Mouse (Mus musculus) limb, embryonic 12.5 days (tissue): ENCODE data around the gene Ms4a6b. TPM values are rescaled to one million over a fixed set of nuclear protein-coding genes. Genes with fewer than 3 reads are reported as not detected.
"Not testable (repeated sequence)": the region's sequence is repeated elsewhere in the genome, so short reads cannot be mapped to it uniquely, and the experiment has no call there.

ENCODE experiments used
- ATAC-seq: fragments of 200-750 bp; cut with Nextera tagmentation; 2 replicates; pipeline ENCODE4 v1.8.0; 2017; ENCODE audit warnings: low read depth, moderate TSS enrichment; ENCODE audit not compliant: insufficient number of reproducible peaks, insufficient read depth, low FRiP score, low TSS enrichment
- H3K27ac ChIP-seq: fragments of 300-500 bp; sonication (generic); 2 replicates; pipeline ENCODE4 v1.5.1; 2016; ENCODE audit warnings: mild to moderate bottlenecking, moderate library complexity
- H3K27me3 ChIP-seq: fragments of 300-500 bp; sonication (generic); 2 replicates; pipeline ENCODE4 v1.6.1; 2016; ENCODE audit warnings: mild to moderate bottlenecking, moderate library complexity
- H3K36me3 ChIP-seq: fragments of 300-500 bp; sonication (generic); 2 replicates; pipeline ENCODE4 v1.6.1; 2016; ENCODE audit warnings: mild to moderate bottlenecking, moderate library complexity
- H3K4me1 ChIP-seq: fragments of 300-500 bp; sonication (generic); replicated peaks from 2 replicates; pipeline ENCODE4 v1.6.1; 2016
- H3K4me2 ChIP-seq: fragments of 300-500 bp; sonication (generic); 2 replicates; pipeline ENCODE4 v1.6.1; 2016; ENCODE audit warnings: mild to moderate bottlenecking, moderate library complexity
- H3K4me3 ChIP-seq: fragments of 300-500 bp; sonication (generic); replicated peaks from 2 replicates; pipeline ENCODE4 v1.5.1; 2016; ENCODE audit warnings: mild to moderate bottlenecking
- H3K9ac ChIP-seq: fragments of 300-500 bp; sonication (generic); replicated peaks from 2 replicates; pipeline ENCODE4 v1.6.1; 2016; ENCODE audit warnings: mild to moderate bottlenecking, moderate library complexity
- H3K9me3 ChIP-seq: fragments of 300-500 bp; sonication (generic); 2 replicates; pipeline ENCODE4 v1.6.1; 2016; ENCODE audit warnings: mild to moderate bottlenecking, moderate library complexity
- WGBS: fragments of 180-500 bp; shearing (Covaris S2); methylation state at CpG from one replicate; pipeline ENCODE4 v1.1.7; 2016; 5-methylcytosine and 5-hydroxymethylcytosine counted together
- polyA plus RNA-seq: library from polyadenylated mRNA; unstranded; fragments of >200 nt; fragmentation: Nextera tagmentation; extraction: Ambion mirVana; gene quantifications from 2 replicates; pipeline ENCODE4 v1.2.1, GENCODE M21; 2016

Ms4a6b gene
- 2.3 and 2.9 TPM in 2 replicates for polyA plus RNA-seq

DNA sequence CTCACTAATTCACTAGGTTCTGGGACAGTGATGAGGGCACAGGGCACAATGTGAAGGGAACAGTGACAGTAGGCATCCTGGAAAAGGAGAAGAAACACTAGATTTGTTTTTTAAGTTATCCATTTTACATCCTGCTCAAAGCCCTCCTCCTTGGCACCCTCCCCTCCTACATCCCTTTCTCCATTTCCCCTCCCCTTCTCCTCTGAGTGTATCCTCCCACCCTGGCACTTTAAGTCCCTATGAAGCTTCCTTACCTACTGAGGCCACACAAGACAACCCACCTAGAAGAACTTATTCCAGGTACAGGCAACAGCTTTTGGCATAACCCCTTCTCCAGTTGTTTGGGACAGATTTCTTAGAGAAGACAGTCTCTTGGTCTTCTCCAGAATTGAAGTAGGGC lies at the start of gene Ms4a6b:
Gene Ms4a6b, plus strand, starts transcription at position 267 of the 400 bp plus-strand sequence.
- H3K4me3 ChIP-seq: no peak within 1 kb of the TSS
- no peak for ATAC-seq
- no peaks in the 10 kb centered on the region for H3K4me1 ChIP-seq
- H3K9me3 ChIP-seq: no peaks in the 10 kb centered on the region
- no peaks in the 10 kb centered on the region for H3K27me3 ChIP-seq
- H3K4me2 ChIP-seq: no peak within 1 kb of the TSS
- no peak within 1 kb of the TSS for H3K9ac ChIP-seq
- H3K36me3 ChIP-seq: no peaks in the 10 kb centered on the region
- no peak within 1 kb of the TSS for H3K27ac ChIP-seq

DNA sequence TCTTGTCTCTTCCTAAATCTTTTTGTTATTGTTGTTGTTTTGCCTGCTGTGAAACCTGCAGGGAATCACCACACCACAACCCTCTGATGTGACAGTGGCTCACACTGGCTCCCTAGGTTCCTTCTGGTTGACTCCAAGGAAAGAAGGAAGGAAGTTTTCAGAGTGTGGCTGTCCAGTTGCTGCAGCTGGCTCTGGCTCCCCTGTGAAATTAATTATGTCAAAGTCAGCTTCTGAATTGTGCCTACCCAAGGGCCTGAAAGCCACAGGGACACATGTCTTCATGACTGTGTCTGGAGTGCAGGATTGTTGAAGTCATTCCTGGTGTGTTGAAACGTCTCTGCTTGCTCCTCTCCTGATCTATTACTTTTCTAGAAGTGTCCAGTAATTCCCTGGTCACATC lies 48.0 kb upstream of the Ms4a6b start:
- H3K9me3 ChIP-seq, H3K36me3 ChIP-seq, H3K9ac ChIP-seq, H3K4me3 ChIP-seq, H3K4me2 ChIP-seq, H3K4me1 ChIP-seq, ATAC-seq, H3K27me3 ChIP-seq, H3K27ac ChIP-seq: not testable (repeated sequence)
- WGBS: 60% methylated on average over 1 of the region's 1 CpGs

DNA sequence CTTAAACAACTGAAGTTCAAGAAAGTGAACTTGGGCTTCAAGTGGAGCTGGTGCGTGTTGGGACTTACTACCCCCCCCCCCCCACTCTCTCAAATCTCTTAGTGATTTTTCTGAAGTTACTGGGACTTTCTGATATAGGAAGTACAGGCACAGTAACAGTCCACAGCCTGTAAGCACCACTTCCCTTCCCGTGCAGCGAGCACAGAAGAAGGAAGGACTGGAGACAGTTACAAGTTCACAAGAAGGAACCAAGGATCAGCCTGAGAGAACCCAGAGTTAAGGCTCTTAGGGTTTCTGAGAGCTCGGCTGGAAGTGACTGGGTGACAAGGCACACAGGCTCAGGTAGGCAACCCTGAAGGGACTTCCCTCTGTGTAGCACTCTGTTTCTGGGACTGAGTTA lies 47.1 kb upstream of the Ms4a6b start, which contains the start of gene Ms4a6c:
Gene Ms4a6c, plus strand, starts transcription at position 152 of the 400 bp plus-strand sequence.
- not testable (repeated sequence) for H3K4me3 ChIP-seq, H3K4me2 ChIP-seq, H3K9ac ChIP-seq, H3K9me3 ChIP-seq, H3K36me3 ChIP-seq, H3K27ac ChIP-seq, H3K27me3 ChIP-seq, H3K4me1 ChIP-seq, ATAC-seq
- WGBS: 86% methylated on average over 4 of the region's 4 CpGs

DNA sequence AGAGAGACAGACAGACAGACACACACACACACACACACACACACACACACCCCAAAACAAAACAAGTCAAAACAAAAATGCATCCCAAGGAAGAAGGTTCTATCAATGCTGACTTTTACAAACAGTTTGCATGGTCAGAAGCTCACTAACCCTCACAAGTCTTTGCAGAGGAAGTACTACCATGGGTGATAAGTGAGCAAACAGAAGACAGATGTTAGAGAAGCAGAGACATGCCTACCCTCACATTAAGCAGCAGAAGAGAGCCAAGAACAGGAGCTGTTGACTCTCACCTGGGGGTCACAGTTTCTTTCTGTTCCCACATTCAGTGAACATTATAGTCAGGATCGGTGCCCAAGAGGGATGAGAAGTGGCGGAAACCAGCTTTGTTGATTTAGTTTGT lies 36.6 kb upstream of the Ms4a6b start:
- no peak overlapping the region for H3K4me3 ChIP-seq
- H3K4me1 ChIP-seq: no peaks in the 10 kb centered on the region
- no peaks in the 10 kb centered on the region for H3K27me3 ChIP-seq
- no peaks in the 10 kb centered on the region for H3K36me3 ChIP-seq
- ATAC-seq: no peak
- no peak overlapping the region for H3K9ac ChIP-seq
- H3K9me3 ChIP-seq: no peaks in the 10 kb centered on the region
- no peak overlapping the region for H3K4me2 ChIP-seq
- WGBS: 95% methylated on average over 2 of the region's 2 CpGs
- H3K27ac ChIP-seq: no peak overlapping the region

DNA sequence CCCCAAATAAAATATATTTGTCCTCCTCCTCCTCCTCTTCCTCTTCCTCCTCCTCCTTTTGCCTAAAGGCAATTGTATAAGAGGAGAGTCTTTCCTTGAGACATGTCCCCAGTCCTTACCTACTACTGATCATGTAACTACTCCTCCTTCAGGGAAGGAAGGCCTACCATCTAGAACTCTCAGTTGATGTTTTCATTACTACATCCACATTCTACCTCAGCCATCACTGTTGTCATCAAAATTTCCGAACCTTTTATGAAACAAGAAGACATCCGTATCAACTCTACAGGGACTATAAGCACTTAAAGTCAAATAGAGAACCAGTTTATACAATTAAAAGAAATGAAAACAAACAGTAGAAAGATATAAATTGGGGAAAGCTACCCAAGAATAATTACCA lies 33.6 kb upstream of the Ms4a6b start:
- H3K4me1 ChIP-seq: no peaks in the 10 kb centered on the region
- no peak overlapping the region for H3K9ac ChIP-seq
- no peaks in the 10 kb centered on the region for H3K36me3 ChIP-seq
- no peaks in the 10 kb centered on the region for H3K9me3 ChIP-seq
- no peak overlapping the region for H3K4me3 ChIP-seq
- 83% methylated on average over 2 of the region's 2 CpGs for WGBS
- H3K27ac ChIP-seq: no peak overlapping the region
- ATAC-seq: no peak
- H3K4me2 ChIP-seq: no peak overlapping the region
- no peaks in the 10 kb centered on the region for H3K27me3 ChIP-seq

DNA sequence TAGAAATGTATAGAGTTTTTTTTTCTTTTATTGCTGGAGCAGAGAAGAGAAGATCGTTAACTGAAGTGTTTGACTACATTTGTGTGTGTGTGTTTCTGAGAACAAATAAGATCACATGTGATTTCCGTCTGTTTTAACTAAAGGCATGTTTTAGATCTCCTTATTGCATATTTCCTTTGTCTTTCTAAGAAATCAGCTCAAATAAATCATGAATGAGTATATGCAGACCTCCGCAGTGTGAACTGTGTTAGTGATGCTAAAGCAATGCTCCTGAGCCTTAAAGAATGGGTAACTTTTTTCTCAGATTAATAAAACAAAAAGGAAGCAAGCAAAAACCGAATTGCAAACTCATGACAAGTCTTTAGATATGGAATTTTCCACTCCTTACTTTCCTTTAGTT lies 32.4 kb upstream of the Ms4a6b start:
- 72% methylated on average over 4 of the region's 4 CpGs for WGBS
- ATAC-seq: no peak
- Histone ChIP-seq H3K9ac (no peak overlapping the region), H3K27ac (no peak overlapping the region), H3K4me2 (no peak overlapping the region), H3K4me3 (no peak overlapping the region), H3K36me3 (no peaks in the 10 kb centered on the region), H3K4me1 (no peaks in the 10 kb centered on the region), H3K9me3 (no peaks in the 10 kb centered on the region), H3K27me3 (no peaks in the 10 kb centered on the region)

DNA sequence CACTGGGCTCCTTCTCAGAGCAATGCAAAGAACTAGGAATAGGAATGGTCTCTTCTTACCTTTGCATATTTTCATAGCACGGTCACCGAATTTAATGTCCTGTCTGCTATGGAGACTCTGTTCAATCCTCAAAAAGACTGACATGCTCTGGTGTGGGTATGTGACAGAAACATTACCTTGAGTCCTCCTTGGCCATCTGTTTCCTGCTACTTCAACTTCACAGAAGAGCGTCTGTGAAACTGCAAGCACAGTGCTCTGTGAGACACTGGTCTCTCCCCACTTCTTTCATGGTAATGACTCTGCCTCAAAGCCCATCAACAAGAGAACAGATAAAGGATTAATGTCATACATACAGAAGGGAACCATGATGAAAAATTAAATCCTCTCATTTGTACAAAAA lies 31.9 kb upstream of the Ms4a6b start:
- Histone ChIP-seq H3K27ac (no peak overlapping the region), H3K27me3 (no peaks in the 10 kb centered on the region), H3K4me1 (no peaks in the 10 kb centered on the region), H3K36me3 (no peaks in the 10 kb centered on the region), H3K9me3 (no peaks in the 10 kb centered on the region), H3K9ac (no peak overlapping the region), H3K4me2 (no peak overlapping the region), H3K4me3 (no peak overlapping the region)
- WGBS: 74% methylated on average over 3 of the region's 3 CpGs
- ATAC-seq: no peak

DNA sequence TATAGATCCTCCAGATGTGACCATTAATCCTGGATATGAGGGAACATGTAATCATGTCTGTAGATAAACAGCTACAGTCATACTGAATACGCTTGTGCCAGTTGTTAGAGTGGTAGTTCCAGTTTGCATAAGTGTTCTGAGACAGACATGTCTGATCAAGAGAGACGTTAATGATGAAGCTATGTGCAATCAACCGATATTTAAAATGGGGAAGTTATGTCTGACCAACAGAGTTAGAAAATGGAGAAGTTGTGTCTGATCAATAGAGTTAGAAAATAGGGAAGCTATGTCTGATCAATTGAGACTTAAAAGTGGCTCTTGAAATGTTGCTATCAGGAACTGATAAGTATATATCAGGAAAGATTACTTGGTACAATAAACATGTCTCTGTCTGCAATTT lies 31.0 kb upstream of the Ms4a6b start:
- Histone ChIP-seq H3K27ac (no peak overlapping the region), H3K36me3 (no peaks in the 10 kb centered on the region), H3K9ac (no peak overlapping the region), H3K4me2 (no peak overlapping the region), H3K4me1 (no peaks in the 10 kb centered on the region), H3K4me3 (no peak overlapping the region), H3K27me3 (no peaks in the 10 kb centered on the region), H3K9me3 (no peaks in the 10 kb centered on the region)
- ATAC-seq: no peak
- WGBS: 86% methylated on average over 3 of the region's 3 CpGs

DNA sequence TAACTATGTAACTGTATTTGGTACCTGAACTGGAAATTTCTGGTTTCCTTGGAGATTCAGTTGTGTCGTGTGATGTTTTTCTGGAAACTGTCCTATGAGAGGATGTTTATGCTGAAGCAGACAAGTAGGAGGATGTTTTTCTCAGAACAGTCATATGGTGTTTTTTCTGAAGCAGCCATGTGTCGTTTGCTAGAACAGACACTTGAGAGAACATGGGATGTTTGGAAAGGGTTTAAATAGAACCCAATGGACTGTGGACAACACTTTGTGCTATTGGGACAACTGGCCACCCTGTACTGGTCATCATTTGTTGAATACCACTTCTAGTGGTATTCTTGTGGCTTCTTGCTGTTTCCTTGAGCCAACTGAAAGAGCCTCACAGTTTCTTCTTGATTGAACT lies 30.6 kb upstream of the Ms4a6b start, which contains the start of gene Gm8369:
Gene Gm8369, plus strand, starts transcription at position 193 of the 400 bp plus-strand sequence.
- Histone ChIP-seq H3K27ac (no peak within 1 kb of the TSS), H3K27me3 (no peaks in the 10 kb centered on the region), H3K4me3 (no peak within 1 kb of the TSS), H3K4me1 (no peaks in the 10 kb centered on the region), H3K9me3 (no peaks in the 10 kb centered on the region), H3K4me2 (no peak within 1 kb of the TSS), H3K9ac (no peak within 1 kb of the TSS), H3K36me3 (no peaks in the 10 kb centered on the region)
- ATAC-seq: no peak
- WGBS: 80% methylated on average over 2 of the region's 2 CpGs

DNA sequence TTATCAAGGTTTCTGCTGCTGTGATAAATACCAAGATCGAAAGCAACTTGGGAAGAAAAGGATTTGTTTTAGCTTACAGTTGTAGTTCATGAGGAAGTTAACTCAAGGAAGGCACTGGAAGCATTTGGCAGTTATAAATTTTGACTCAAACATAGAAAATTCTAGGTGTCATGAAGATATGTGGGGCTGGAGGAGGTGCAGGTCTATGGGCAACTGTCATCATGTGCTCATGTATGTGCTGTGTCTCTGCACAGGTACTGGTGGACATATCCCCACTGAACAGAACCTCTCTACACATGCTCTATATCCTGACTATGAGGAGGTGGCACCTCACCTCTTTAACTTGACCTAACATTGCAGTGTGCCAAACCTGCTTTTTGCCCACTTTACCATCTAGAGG lies 29.7 kb upstream of the Ms4a6b start:
- Histone ChIP-seq H3K4me1 (no peaks in the 10 kb centered on the region), H3K4me2 (no peak overlapping the region), H3K9me3 (no peaks in the 10 kb centered on the region), H3K36me3 (no peaks in the 10 kb centered on the region), H3K9ac (no peak overlapping the region), H3K27me3 (no peaks in the 10 kb centered on the region), H3K4me3 (no peak overlapping the region), H3K27ac (no peak overlapping the region)
- no peak for ATAC-seq
- 87% methylated on average over 1 of the region's 1 CpGs for WGBS

DNA sequence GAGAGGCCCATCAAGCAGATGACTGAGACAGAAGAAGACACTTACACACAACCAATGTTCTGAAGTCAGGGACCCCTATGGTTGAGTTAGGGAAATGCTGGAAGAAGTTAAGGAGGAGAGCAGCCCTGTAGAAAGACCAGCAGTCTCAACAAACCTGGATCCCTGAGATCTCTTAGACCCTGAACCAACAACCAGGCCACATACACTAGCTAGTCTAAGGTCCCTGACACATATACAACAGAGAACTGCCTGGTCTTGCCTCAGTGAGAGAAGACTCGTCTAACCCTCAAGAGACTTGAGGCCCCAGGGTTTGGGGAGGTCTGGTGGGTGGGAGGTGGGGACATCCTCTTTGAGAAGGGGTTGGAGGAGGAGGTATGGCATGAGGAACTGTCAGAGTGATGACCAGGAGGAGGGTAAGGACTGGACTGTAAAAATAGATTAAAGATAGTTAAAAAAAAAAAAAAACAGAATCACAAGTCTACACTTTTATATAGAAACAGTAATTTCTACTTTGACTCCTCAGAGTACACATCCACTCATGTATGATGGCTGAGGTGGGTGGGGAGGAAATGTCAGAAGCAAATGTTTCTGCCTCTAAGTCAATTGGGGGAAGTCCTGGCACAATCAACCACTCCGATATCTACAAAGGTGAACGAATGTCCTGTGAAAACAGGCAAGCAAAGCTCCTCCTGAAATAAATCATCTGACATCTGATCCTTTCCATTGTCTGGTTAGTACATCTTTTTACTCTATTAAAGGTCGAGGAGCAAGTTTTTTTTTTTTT lies 24.7 kb upstream of the Ms4a6b start:
- Histone ChIP-seq H3K9ac (no peak overlapping the region), H3K4me3 (no peak overlapping the region), H3K27ac (no peak overlapping the region), H3K9me3 (no peaks in the 10 kb centered on the region), H3K36me3 (no peaks in the 10 kb centered on the region), H3K4me1 (no peaks in the 10 kb centered on the region), H3K4me2 (no peak overlapping the region), H3K27me3 (no peaks in the 10 kb centered on the region)
- 72% methylated on average over 4 of the region's 4 CpGs for WGBS
- ATAC-seq: no peak

DNA sequence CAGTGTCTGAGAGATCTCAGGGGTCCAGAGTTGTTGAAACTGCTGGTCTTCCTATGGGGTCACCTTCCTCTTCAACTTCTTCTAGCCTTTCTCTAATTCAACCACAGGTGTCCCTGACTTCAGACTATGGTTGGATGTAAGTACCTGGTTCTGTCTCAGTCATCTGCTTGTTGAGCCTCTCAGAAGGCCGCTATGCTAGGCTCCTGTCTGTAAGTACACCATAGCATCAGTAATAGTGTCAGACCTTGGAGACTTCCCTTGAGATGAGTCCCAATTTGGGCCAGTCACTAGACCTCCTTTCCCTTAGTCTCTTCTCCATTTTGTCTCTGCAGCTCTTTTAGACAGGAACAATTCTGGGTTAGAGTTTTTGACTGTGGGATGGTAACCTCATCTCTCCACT lies 23.6 kb upstream of the Ms4a6b start:
- Histone ChIP-seq H3K27ac (no peak overlapping the region), H3K9ac (no peak overlapping the region), H3K4me2 (no peak overlapping the region), H3K9me3 (no peaks in the 10 kb centered on the region), H3K36me3 (no peaks in the 10 kb centered on the region), H3K27me3 (no peaks in the 10 kb centered on the region), H3K4me3 (no peak overlapping the region), H3K4me1 (no peaks in the 10 kb centered on the region)
- ATAC-seq: no peak
- 89% methylated on average over 1 of the region's 1 CpGs for WGBS
